Mouse (Mus musculus): ENCODE results near the gene Olfr50.

The Olfr50 gene

GRCm38 (mm10) chr2:36790238-36790637, at the start of gene Olfr50:
TSS of gene Olfr50 (plus strand) at chr2:36790538.
- no peak for DNase-seq

- DNase-seq: no peak
Measured at GRCm38 (mm10) chr2:36783976-36784375, 6.4 kb upstream of the Olfr50 start, which contains the start of gene Olfr348. TSS of gene Olfr348 (plus strand) at chr2:36784276.

GRCm38 (mm10) chr2:36816932-36817331, 26.6 kb downstream of the Olfr50 start, which contains the start of gene Olfr3:
TSS of gene Olfr3 (minus strand) at chr2:36817032.
- DNase-seq: no peak

- no peak for DNase-seq
Measured at GRCm38 (mm10) chr2:36846010-36846409, 55.7 kb downstream of the Olfr50 start, which contains the start of gene Olfr350. TSS of gene Olfr350 (plus strand) at chr2:36846310.

Measured in kidney, postnatal 10 days (tissue).